Mouse (Mus musculus) MEL (cell line): ENCODE measurements at regions not wholly inside any gene's neighbourhood (a gene's known extent, or its start where the extent isn't known, plus 50 kb on each side); places are given as distances from the start of the nearest gene placed in this dataset.

Source experiments
- CTCF ChIP-seq, 3 experiments: IDR thresholded peaks in 2 of 3; conservative IDR thresholded peaks in 1 of 3; 2 replicates each; pipeline ENCODE4 v1.5.1; 2011 to 2012; ENCODE audit warnings: low read length in 3 of 3, low read depth in 2 of 3, mild to moderate bottlenecking in 2 of 3, improper control_type of control experiment in 1 of 3, inconsistent platforms in 1 of 3, mixed read lengths in 1 of 3, moderate library complexity in 1 of 3; ENCODE audit not compliant: control insufficient read depth in 1 of 3, insufficient read depth in 1 of 3, poor library complexity in 1 of 3, severe bottlenecking in 1 of 3
- ELF1 ChIP-seq: IDR thresholded peaks from 2 replicates; pipeline ENCODE4 v1.6.1; 2014; ENCODE audit warnings: low read depth, mild to moderate bottlenecking, inconsistent platforms, low read length, improper control_type of control experiment, moderate library complexity
- EP300 ChIP-seq, 2 experiments: IDR thresholded peaks; 2 replicates each; pipeline ENCODE4 v1.6.1; 2011; ENCODE audit warnings: improper control_type of control experiment in 2 of 2, low read length in 2 of 2, low read depth in 1 of 2, mild to moderate bottlenecking in 1 of 2
- MAX ChIP-seq: IDR thresholded peaks from 2 replicates; pipeline ENCODE4 v1.6.1; 2011; ENCODE audit warnings: low read length, improper control_type of control experiment
- MAZ ChIP-seq: IDR thresholded peaks from 2 replicates; pipeline ENCODE4 v1.6.1; 2012; ENCODE audit warnings: low read depth, mild to moderate bottlenecking, inconsistent platforms, low read length, improper control_type of control experiment
- POLR2A ChIP-seq, 2 experiments: IDR thresholded peaks; 2 replicates each; pipeline ENCODE4 v1.6.1; 2011 to 2012; ENCODE audit warnings: low read length in 2 of 2, mild to moderate bottlenecking in 2 of 2, control low read depth in 1 of 2, improper control_type of control experiment in 1 of 2, low read depth in 1 of 2, moderate library complexity in 1 of 2; ENCODE audit not compliant: control insufficient read depth in 1 of 2, insufficient read depth in 1 of 2, poor library complexity in 1 of 2
- TBP ChIP-seq: IDR thresholded peaks from 2 replicates; pipeline ENCODE4 v1.8.0; 2011; ENCODE audit warnings: low read depth, low read length, improper control_type of control experiment
- ZC3H11A ChIP-seq: IDR thresholded peaks from 2 replicates; pipeline ENCODE4 v1.6.1; 2012; ENCODE audit warnings: low read depth, mild to moderate bottlenecking, inconsistent platforms, low read length, improper control_type of control experiment

GRCm38 (mm10) chr2:117811931-117812330, 299.7 kb upstream of the Thbs1 start:
- TF ChIP-seq ZC3H11A (no peak), CTCF (IDR thresholded peaks at IDR 0.05 in 2 of 3, conservative IDR thresholded peaks at IDR 0.05 in 1 of 3; ENCODE audit: control insufficient read depth in 1 of 3, insufficient read depth in 1 of 3, low read depth in 2 of 3, low read length in 3 of 3, poor library complexity in 1 of 3, severe bottlenecking in 1 of 3) (no peak), MAX (no peak), MAZ (no peak), POLR2A (IDR thresholded peaks at IDR 0.05; ENCODE audit: control insufficient read depth in 1 of 2, insufficient read depth in 1 of 2, low read depth in 1 of 2, low read length in 2 of 2, poor library complexity in 1 of 2) (no peak), ELF1 (no peak), EP300 (IDR thresholded peaks at IDR 0.05; ENCODE audit: low read depth in 1 of 2, low read length in 2 of 2) (no peak), TBP (no peak)
